Mouse (Mus musculus) liver, adult 2 months (tissue): ENCODE results near the gene Kdm2b.

Source experiments
- CTCF ChIP-seq: fragments of 200-500 bp; IDR thresholded peaks from 2 replicates; pipeline ENCODE4 v1.5.1; 2011; ENCODE audit warnings: low read depth, low read length, control low read depth
- POLR2A ChIP-seq: fragments of 200-500 bp; IDR thresholded peaks from 2 replicates; pipeline ENCODE4 v1.6.1; 2011; ENCODE audit warnings: low read length, control low read depth; ENCODE audit not compliant: insufficient read depth; ENCODE audit errors: extremely low read depth

GRCm38 (mm10) chr5:122972116-122972515, 17.5 kb downstream of the Kdm2b start:
- TF ChIP-seq CTCF (no peak), POLR2A (no peak)
